Mouse (Mus musculus): ENCODE measurements at regions not wholly inside any gene's neighbourhood (a gene's known extent, or its start where the extent isn't known, plus 50 kb on each side); places are given as distances from the start of the nearest gene placed in this dataset.
A peak's percentile ranks its signal among the peaks of the same experiment; 100 is the strongest.

- DNase-seq (ENCODE audit: low spot score) (no peak), ATAC-seq (no peak)
- Histone ChIP-seq H3K4me3 (ENCODE audit: low read depth, low read length) (no peak overlapping the region), H3K4me2 (replicated peaks; ENCODE audit: low read depth, low read length) (no peak overlapping the region), H3K9me3 (ENCODE audit: low read length) (no peaks in the 10 kb centered on the region), H3K36me3 (ENCODE audit: insufficient read depth, low read length) (no peaks in the 10 kb centered on the region), H3K27ac (ENCODE audit: low read length) (no peak overlapping the region), H3K27me3 (replicated peaks; ENCODE audit: insufficient read depth, low read length) (no peaks in the 10 kb centered on the region), H3K4me1 (ENCODE audit: insufficient read depth, low read depth, low read length) (peaks cover 17% of the 10 kb centered on the region; the same call in 1 of the 2 replicates), H3K9ac (replicated peaks; ENCODE audit: low read depth) (no peak overlapping the region)
- no peak for TF ChIP-seq EP300 (IDR thresholded peaks at IDR 0.05)
- TF ChIP-seq CTCF (IDR thresholded peaks at IDR 0.05): no peak
- 83% methylated on average over 9 of the region's 9 CpGs for WGBS
Observed at GRCm38 (mm10) chr17:87519454-87519853, 72.7 kb upstream of the Calm2 start.

- H3K4me3 ChIP-seq (ENCODE audit: low read depth, low read length): no peak overlapping the region
- H3K27me3 ChIP-seq (replicated peaks; ENCODE audit: insufficient read depth, low read length): no peaks in the 10 kb centered on the region
- H3K36me3 ChIP-seq (ENCODE audit: insufficient read depth, low read length): no peaks in the 10 kb centered on the region
- H3K4me1 ChIP-seq (ENCODE audit: insufficient read depth, low read depth, low read length): peaks cover 14% of the 10 kb centered on the region; the same call in 1 of the 2 replicates
- no peak for TF ChIP-seq CTCF (IDR thresholded peaks at IDR 0.05)
- TF ChIP-seq EP300 (IDR thresholded peaks at IDR 0.05): no peak
- no peaks in the 10 kb centered on the region for H3K9me3 ChIP-seq (ENCODE audit: low read length)
- no peak overlapping the region for H3K27ac ChIP-seq (ENCODE audit: low read length)
- ATAC-seq (no peak), DNase-seq (ENCODE audit: low spot score) (no peak)
- no peak overlapping the region for H3K4me2 ChIP-seq (replicated peaks; ENCODE audit: low read depth, low read length)
- 89% methylated on average over 5 of the region's 5 CpGs for WGBS
- no peak overlapping the region for H3K9ac ChIP-seq (replicated peaks; ENCODE audit: low read depth)
Observed at GRCm38 (mm10) chr17:87520841-87521240, 74.1 kb upstream of the Calm2 start.

- no peaks in the 10 kb centered on the region for H3K9me3 ChIP-seq (ENCODE audit: low read length)
- DNase-seq (ENCODE audit: low spot score) (no peak), ATAC-seq (0 out of 2 replicates have a peak, but pooled peaks have one; percentile 18)
- peaks cover 14% of the 10 kb centered on the region; the same call in 1 of the 2 replicates for H3K4me1 ChIP-seq (ENCODE audit: insufficient read depth, low read depth, low read length)
- no peak for TF ChIP-seq EP300 (IDR thresholded peaks at IDR 0.05)
- no peak for TF ChIP-seq CTCF (IDR thresholded peaks at IDR 0.05)
- no peaks in the 10 kb centered on the region for H3K36me3 ChIP-seq (ENCODE audit: insufficient read depth, low read length)
- H3K27ac ChIP-seq (ENCODE audit: low read length): peak overlapping the region; percentile 26; the same call in 1 of the 2 replicates
- 46% methylated on average over 10 of the region's 10 CpGs for WGBS
- H3K9ac ChIP-seq (replicated peaks; ENCODE audit: low read depth): no peak overlapping the region
- no peak overlapping the region for H3K4me3 ChIP-seq (ENCODE audit: low read depth, low read length)
- no peak overlapping the region for H3K4me2 ChIP-seq (replicated peaks; ENCODE audit: low read depth, low read length)
- H3K27me3 ChIP-seq (replicated peaks; ENCODE audit: insufficient read depth, low read length): no peaks in the 10 kb centered on the region
Observed at GRCm38 (mm10) chr17:87521622-87522151, 75.0 kb upstream of the Calm2 start.

DNA sequence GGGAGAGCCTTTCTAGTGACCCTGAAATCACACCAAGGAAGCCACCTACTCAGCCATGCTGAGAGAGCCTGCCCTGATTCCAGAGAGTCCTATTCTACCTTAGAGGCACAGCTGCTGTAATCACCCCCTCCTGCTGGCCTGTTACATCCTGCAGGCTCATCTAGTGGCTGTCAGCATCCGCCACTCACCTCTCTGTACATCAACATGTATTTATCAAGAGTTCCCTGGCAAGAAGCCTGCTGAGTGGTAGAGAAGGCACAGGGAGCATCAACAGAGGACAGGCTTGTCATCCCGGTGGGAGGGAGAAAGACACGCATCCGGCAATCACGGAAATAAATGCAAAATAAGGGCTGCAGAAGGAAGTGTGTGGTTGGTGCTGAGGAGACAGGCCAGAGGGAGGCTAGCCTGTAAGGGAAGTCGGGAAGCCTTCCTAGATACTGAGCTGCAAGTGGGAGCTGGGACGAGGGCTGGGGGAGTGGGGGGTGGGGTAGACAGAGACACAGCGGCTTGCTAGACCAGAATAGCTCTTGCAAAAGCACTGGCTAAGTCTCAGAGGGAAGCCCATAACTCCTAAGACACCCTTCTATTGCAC, 75.9 kb upstream of the Calm2 start:
- no peak overlapping the region for H3K9ac ChIP-seq (replicated peaks; ENCODE audit: low read depth)
- peak; percentile 52 for ATAC-seq
- DNase-seq (ENCODE audit: low spot score): peak; percentile 73
- no peaks in the 10 kb centered on the region for H3K27me3 ChIP-seq (replicated peaks; ENCODE audit: insufficient read depth, low read length)
- H3K9me3 ChIP-seq (ENCODE audit: low read length): no peaks in the 10 kb centered on the region
- no peaks in the 10 kb centered on the region for H3K36me3 ChIP-seq (ENCODE audit: insufficient read depth, low read length)
- 8% methylated on average over 8 of the region's 8 CpGs for WGBS
- peaks cover 14% of the 10 kb centered on the region; the same call in 1 of the 2 replicates for H3K4me1 ChIP-seq (ENCODE audit: insufficient read depth, low read depth, low read length)
- TF ChIP-seq CTCF (IDR thresholded peaks at IDR 0.05): no peak
- no peak for TF ChIP-seq EP300 (IDR thresholded peaks at IDR 0.05)
- H3K27ac ChIP-seq (ENCODE audit: low read length): no peak overlapping the region
- no peak overlapping the region for H3K4me3 ChIP-seq (ENCODE audit: low read depth, low read length)
- H3K4me2 ChIP-seq (replicated peaks; ENCODE audit: low read depth, low read length): no peak overlapping the region

DNA sequence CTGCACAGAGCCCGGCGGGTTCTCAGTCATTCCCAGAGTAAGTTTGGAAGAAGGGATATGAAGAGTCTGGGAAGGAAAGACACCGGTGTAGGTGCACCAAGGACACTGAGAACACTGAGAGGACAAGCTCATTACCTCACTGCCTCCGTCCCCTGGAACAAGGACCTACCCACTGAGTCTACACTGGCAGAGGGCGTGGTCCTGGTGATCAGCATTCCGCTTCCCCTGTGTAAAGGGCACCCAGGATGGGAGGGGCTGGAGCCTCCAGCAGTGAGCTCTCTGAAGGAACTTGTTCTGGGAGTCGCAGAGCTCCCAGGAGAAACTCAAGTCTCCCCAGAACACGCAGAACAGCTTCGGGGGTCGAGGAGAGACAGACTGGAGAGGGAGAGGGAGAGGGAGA, 76.9 kb upstream of the Calm2 start:
- no peak overlapping the region for H3K27ac ChIP-seq (ENCODE audit: low read length)
- TF ChIP-seq EP300 (IDR thresholded peaks at IDR 0.05) (no peak), CTCF (IDR thresholded peaks at IDR 0.05) (no peak)

GRCm38 (mm10) chr17:87527174-87527573, 80.4 kb upstream of the Calm2 start:
- Histone ChIP-seq H3K4me2 (replicated peaks; ENCODE audit: low read depth, low read length) (no peak overlapping the region), H3K9ac (replicated peaks; ENCODE audit: low read depth) (no peak overlapping the region)

More for the DNA sequence above, 76.9 kb upstream of the Calm2 start:
- peak; percentile 84 for DNase-seq (ENCODE audit: low spot score)
- Histone ChIP-seq H3K27me3 (replicated peaks; ENCODE audit: insufficient read depth, low read length) (no peaks in the 10 kb centered on the region), H3K9me3 (ENCODE audit: low read length) (no peaks in the 10 kb centered on the region), H3K4me1 (ENCODE audit: insufficient read depth, low read depth, low read length) (peaks cover 14% of the 10 kb centered on the region; the same call in 1 of the 2 replicates), H3K4me2 (replicated peaks; ENCODE audit: low read depth, low read length) (no peak overlapping the region), H3K9ac (replicated peaks; ENCODE audit: low read depth) (no peak overlapping the region), H3K4me3 (ENCODE audit: low read depth, low read length) (no peak overlapping the region), H3K36me3 (ENCODE audit: insufficient read depth, low read length) (no peaks in the 10 kb centered on the region)
- WGBS: 31% methylated on average over 10 of the region's 10 CpGs
- peak; percentile 89 for ATAC-seq

More at GRCm38 (mm10) chr17:87527174-87527573, 80.4 kb upstream of the Calm2 start:
- no peak for ATAC-seq
- DNase-seq (ENCODE audit: low spot score): no peak
- H3K36me3 ChIP-seq (ENCODE audit: insufficient read depth, low read length): no peaks in the 10 kb centered on the region
- no peak for TF ChIP-seq CTCF (IDR thresholded peaks at IDR 0.05)
- no peaks in the 10 kb centered on the region for H3K9me3 ChIP-seq (ENCODE audit: low read length)
- H3K27me3 ChIP-seq (replicated peaks; ENCODE audit: insufficient read depth, low read length): no peaks in the 10 kb centered on the region
- peaks cover 27% of the 10 kb centered on the region for H3K4me1 ChIP-seq (ENCODE audit: insufficient read depth, low read depth, low read length)
- no peak overlapping the region for H3K27ac ChIP-seq (ENCODE audit: low read length)
- H3K4me3 ChIP-seq (ENCODE audit: low read depth, low read length): no peak overlapping the region
- WGBS: 93% methylated on average over 7 of the region's 7 CpGs
